Mouse (Mus musculus) midbrain, postnatal 0 days (tissue): ENCODE results near the gene Olfr435. TPM values are rescaled to one million over a fixed set of nuclear protein-coding genes. Genes with fewer than 3 reads are reported as not detected.

Experiments used
- ATAC-seq: fragments of 200-750 bp; cut with Nextera tagmentation; 2 replicates; pipeline ENCODE4 v1.8.0; 2017; ENCODE audit warnings: moderate number of reproducible peaks, mild to moderate bottlenecking, moderate TSS enrichment, moderate library complexity; ENCODE audit not compliant: low FRiP score
- DNase-seq: peaks from one replicate; pipeline ENCODE4 v3.0.0-alpha.2; 2015; ENCODE audit warnings: low spot score
- H3K27ac ChIP-seq: fragments of 300-500 bp; sonication (generic); 2 replicates; pipeline ENCODE4 v1.5.1; 2014; ENCODE audit warnings: low read depth, mild to moderate bottlenecking, low read length, mixed read lengths
- H3K27me3 ChIP-seq: fragments of 300-500 bp; sonication (generic); 2 replicates; pipeline ENCODE4 v1.6.1; 2014; ENCODE audit warnings: low read length, control low read depth, mixed read lengths; ENCODE audit not compliant: insufficient read depth
- H3K36me3 ChIP-seq: fragments of 300-500 bp; sonication (generic); 2 replicates; pipeline ENCODE4 v1.6.1; 2014; ENCODE audit warnings: low read length, control low read depth, mixed read lengths; ENCODE audit not compliant: insufficient read depth
- H3K4me1 ChIP-seq: fragments of 300-500 bp; sonication (generic); 2 replicates; pipeline ENCODE4 v1.6.1; 2014; ENCODE audit warnings: mild to moderate bottlenecking, control low read depth, antibody characterized with exemption, low read length, mixed read lengths; ENCODE audit not compliant: insufficient read depth
- H3K4me2 ChIP-seq: fragments of 300-500 bp; sonication (generic); 2 replicates; pipeline ENCODE4 v1.6.1; 2014; ENCODE audit warnings: low read depth, mild to moderate bottlenecking, low read length, mixed read lengths; ENCODE audit not compliant: poor library complexity, severe bottlenecking
- H3K4me3 ChIP-seq: fragments of 300-500 bp; sonication (generic); 2 replicates; pipeline ENCODE4 v1.5.1; 2014; ENCODE audit warnings: low read depth, mild to moderate bottlenecking, low read length, moderate library complexity
- H3K9ac ChIP-seq: fragments of 300-500 bp; sonication (generic); replicated peaks from 2 replicates; pipeline ENCODE4 v1.6.1; 2014; ENCODE audit warnings: mild to moderate bottlenecking, low read length, moderate library complexity, mixed read lengths; ENCODE audit not compliant: poor library complexity, severe bottlenecking
- H3K9me3 ChIP-seq: fragments of 300-500 bp; sonication (generic); 2 replicates; pipeline ENCODE4 v1.6.1; 2016; ENCODE audit warnings: low read length, control low read depth
- CTCF ChIP-seq: IDR thresholded peaks from 2 replicates; pipeline ENCODE4 v1.5.1; 2016; ENCODE audit warnings: antibody characterized with exemption, mild to moderate bottlenecking
- WGBS: fragments of 180-500 bp; shearing (Covaris S2); extraction: QIAGEN DNeasy Blood & Tissue Kit; methylation state at CpG from one replicate; pipeline ENCODE4 v1.1.7; 2014; 5-methylcytosine and 5-hydroxymethylcytosine counted together
- polyA plus RNA-seq: library from polyadenylated mRNA; unstranded; fragments of >200 nt; fragmentation: Nextera tagmentation; extraction: Ambion mirVana; gene quantifications from 2 replicates; pipeline ENCODE4 v1.2.1, GENCODE M21; 2015
- total RNA-seq: library from RNA; depleted of rRNA; stranded (reverse); fragments of >200 nt; gene quantifications from 2 replicates; pipeline ENCODE4 v1.2.3, GENCODE M21; 2014; rRNA removed

Olfr435 gene
- not detected in 2 replicates for total RNA-seq
- not detected in 2 replicates for polyA plus RNA-seq

GRCm38 (mm10) chr6:43196781-43197180, at the start of gene Olfr435:
Olfr435 (plus strand) TSS chr6:43197146.
- TF ChIP-seq CTCF: no peak
- H3K27ac ChIP-seq: no peak within 1 kb of the TSS
- DNase-seq (peak; percentile 24), ATAC-seq (no peak)
- H3K36me3 ChIP-seq: no peaks in the 10 kb centered on the region
- H3K4me2 ChIP-seq: no peak within 1 kb of the TSS
- H3K9ac ChIP-seq: no peak within 1 kb of the TSS
- no peaks in the 10 kb centered on the region for H3K9me3 ChIP-seq
- H3K4me1 ChIP-seq: no peaks in the 10 kb centered on the region
- no peaks in the 10 kb centered on the region for H3K27me3 ChIP-seq
- no peak within 1 kb of the TSS for H3K4me3 ChIP-seq

GRCm38 (mm10) chr6:43159502-43159901, 37.4 kb upstream of the Olfr435 start:
- 56% methylated on average over 1 of the region's 1 CpGs for WGBS
- Histone ChIP-seq H3K27me3 (no peaks in the 10 kb centered on the region), H3K4me1 (no peaks in the 10 kb centered on the region), H3K9ac (no peak overlapping the region), H3K4me2 (no peak overlapping the region), H3K9me3 (no peaks in the 10 kb centered on the region), H3K27ac (no peak overlapping the region), H3K4me3 (no peak overlapping the region), H3K36me3 (no peaks in the 10 kb centered on the region)
- ATAC-seq (no peak), DNase-seq (peak; percentile 31)
- no peak for TF ChIP-seq CTCF

DNA sequence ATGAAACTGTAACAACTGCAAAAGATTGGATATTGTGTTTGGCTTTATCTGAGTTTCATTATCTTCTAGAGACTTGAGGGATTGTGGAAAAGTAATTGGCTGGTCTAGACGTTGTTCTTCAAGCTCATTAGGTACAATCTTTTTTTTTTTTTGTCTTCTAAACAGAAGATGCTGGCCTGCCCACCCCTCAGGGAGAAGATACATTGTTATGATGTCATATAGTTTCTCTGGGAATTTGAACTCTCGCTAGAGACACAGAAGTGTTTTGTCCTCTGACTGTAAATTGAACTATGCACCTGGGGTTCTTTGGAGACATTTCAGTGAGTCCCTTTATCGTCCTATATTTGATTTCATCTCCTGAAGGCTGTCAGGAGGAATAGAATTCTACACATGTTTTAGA, 34.0 kb upstream of the Olfr435 start, which contains the start of gene Olfr437:
TSS of gene Olfr437 (plus strand) at position 301 of the 400 bp plus-strand sequence.
- Histone ChIP-seq H3K4me3 (no peak within 1 kb of the TSS), H3K9ac (no peak within 1 kb of the TSS), H3K27me3 (no peaks in the 10 kb centered on the region), H3K36me3 (no peaks in the 10 kb centered on the region), H3K27ac (no peak within 1 kb of the TSS), H3K4me1 (no peaks in the 10 kb centered on the region), H3K9me3 (no peaks in the 10 kb centered on the region), H3K4me2 (no peak within 1 kb of the TSS)
- 73% methylated on average over 3 of the region's 3 CpGs for WGBS
- TF ChIP-seq CTCF: no peak
- no peak for ATAC-seq
- DNase-seq: no peak

GRCm38 (mm10) chr6:43167246-43167645, 29.7 kb upstream of the Olfr435 start:
- Histone ChIP-seq H3K9me3 (no peaks in the 10 kb centered on the region), H3K27ac (no peak overlapping the region), H3K36me3 (no peaks in the 10 kb centered on the region), H3K4me1 (no peaks in the 10 kb centered on the region), H3K9ac (no peak overlapping the region), H3K4me2 (no peak overlapping the region), H3K4me3 (no peak overlapping the region), H3K27me3 (no peaks in the 10 kb centered on the region)
- DNase-seq (no peak), ATAC-seq (no peak)
- TF ChIP-seq CTCF: no peak
- WGBS: 92% methylated on average over 4 of the region's 4 CpGs

GRCm38 (mm10) chr6:43171840-43172239, 25.1 kb upstream of the Olfr435 start, which contains the start of gene Olfr13:
Olfr13 (plus strand) TSS chr6:43172140.
- no peaks in the 10 kb centered on the region for H3K36me3 ChIP-seq
- H3K27me3 ChIP-seq: no peaks in the 10 kb centered on the region
- WGBS: 80% methylated on average over 4 of the region's 4 CpGs
- H3K4me3 ChIP-seq: no peak within 1 kb of the TSS
- ATAC-seq (no peak), DNase-seq (no peak)
- H3K4me1 ChIP-seq: no peaks in the 10 kb centered on the region
- no peak within 1 kb of the TSS for H3K4me2 ChIP-seq
- H3K9ac ChIP-seq: no peak within 1 kb of the TSS
- H3K27ac ChIP-seq: no peak within 1 kb of the TSS
- TF ChIP-seq CTCF: no peak
- no peaks in the 10 kb centered on the region for H3K9me3 ChIP-seq

GRCm38 (mm10) chr6:43178129-43178528, 18.8 kb upstream of the Olfr435 start:
- 0 out of 2 replicates have a peak, but pooled peaks have one; percentile 18 for ATAC-seq
- Histone ChIP-seq H3K27ac (no peak overlapping the region; the same call in 1 of the 2 replicates), H3K4me1 (0 out of 2 replicates have a peak, but pooled peaks cover 3% of the 10 kb centered on the region), H3K27me3 (no peaks in the 10 kb centered on the region), H3K4me2 (no peak overlapping the region), H3K4me3 (no peak overlapping the region), H3K9me3 (no peaks in the 10 kb centered on the region), H3K9ac (no peak overlapping the region), H3K36me3 (no peaks in the 10 kb centered on the region)
- TF ChIP-seq CTCF: no peak
- WGBS: 57% methylated on average over 1 of the region's 1 CpGs
- no peak for DNase-seq
